Mouse (Mus musculus) adrenal gland, postnatal 36 days (tissue): ENCODE results near the gene Arl14ep. TPM values are rescaled to one million over a fixed set of nuclear protein-coding genes. Genes with fewer than 3 reads are reported as not detected.

ENCODE experiments used
- DNase-seq, 2 experiments: peaks; one replicate each; pipeline ENCODE4 v3.0.0; 2021; ENCODE audit warnings: mixed read lengths in 1 of 2
- total RNA-seq, 2 experiments: library from RNA; stranded (reverse); gene quantifications; 2 replicates each; pipeline ENCODE4 v1.2.3; 2021

Arl14ep gene
- total RNA-seq, 2 experiments from 2014 or later = 29.3 to 32.9 TPM

GRCm38 (mm10) chr2:106955621-106956020 is 18.6 kb downstream of the Arl14ep start:
- peak; percentile 6 to 35 for DNase-seq

GRCm38 (mm10) chr2:106954975-106955374 is 19.2 kb downstream of the Arl14ep start:
- DNase-seq = no peak

GRCm38 (mm10) chr2:106942451-106942850 is 31.8 kb downstream of the Arl14ep start:
- DNase-seq = peak; percentile 47 to 66

DNA sequence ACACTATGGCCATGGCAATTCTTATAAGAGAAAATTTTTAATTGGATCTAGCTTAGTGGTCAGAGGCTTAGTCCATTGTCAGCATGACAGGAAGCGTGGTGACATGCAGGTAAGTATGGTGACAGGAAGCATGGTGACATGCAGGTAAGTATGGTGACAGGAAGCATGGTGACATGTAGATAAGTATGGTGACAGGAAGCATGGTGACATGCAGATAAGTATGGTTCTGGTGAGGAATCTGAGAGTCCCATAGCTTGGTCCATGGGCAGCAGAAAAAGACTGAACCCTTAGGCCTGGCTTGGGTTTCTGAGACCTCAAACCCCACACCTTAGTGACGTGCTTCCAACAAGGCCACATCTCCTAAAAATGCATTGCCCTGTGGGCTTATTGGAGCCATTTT is 38.5 kb downstream of the Arl14ep start:
- DNase-seq = no peak

GRCm38 (mm10) chr2:106929906-106930305 is 44.3 kb downstream of the Arl14ep start:
- peak; percentile 47 to 59 for DNase-seq

Other genes with a start within 250 kb of the Arl14ep start
- gene Fshb, start 85.2 kb upstream of the Arl14ep start, total RNA-seq = not detected